Mouse (Mus musculus) ovary, postnatal 10 days (tissue): ENCODE results near the gene Rbmxl1.

ENCODE experiments used
- DNase-seq: peaks from one replicate; pipeline ENCODE4 v3.0.0; 2022; ENCODE audit warnings: low spot score

The Rbmxl1 gene

GRCm38 (mm10) chr8:78493031-78493430, 15.7 kb downstream of the Rbmxl1 start:
- no peak for DNase-seq

GRCm38 (mm10) chr8:78489733-78490132, 19.0 kb downstream of the Rbmxl1 start:
- DNase-seq = no peak

GRCm38 (mm10) chr8:78477051-78477829, 31.5 kb downstream of the Rbmxl1 start:
- DNase-seq = no peak

GRCm38 (mm10) chr8:78467889-78468288, 40.8 kb downstream of the Rbmxl1 start:
- no peak for DNase-seq

- no peak for DNase-seq
Observed at GRCm38 (mm10) chr8:78463941-78464340, 44.8 kb downstream of the Rbmxl1 start.

- no peak for DNase-seq
Observed at GRCm38 (mm10) chr8:78456441-78456840, 52.3 kb downstream of the Rbmxl1 start.
